Mouse (Mus musculus) lung, postnatal 0 days (tissue): ENCODE data around the gene Gnb4. TPM values are rescaled to one million over a fixed set of nuclear protein-coding genes. Genes with fewer than 3 reads are reported as not detected.

Experiments used
- ATAC-seq: fragments of 200-750 bp; cut with Nextera tagmentation; 2 replicates; pipeline ENCODE4 v1.8.0; 2017; ENCODE audit warnings: moderate library complexity
- DNase-seq: peaks from one replicate; pipeline ENCODE4 v3.0.0-alpha.2; 2016; ENCODE audit warnings: low spot score
- H3K27ac ChIP-seq: fragments of 300-500 bp; sonication (generic); 2 replicates; pipeline ENCODE4 v1.5.1; 2014; ENCODE audit warnings: antibody characterized with exemption, mild to moderate bottlenecking, low read length, mixed read lengths
- H3K27me3 ChIP-seq: fragments of 300-500 bp; sonication (generic); replicated peaks from 2 replicates; pipeline ENCODE4 v1.6.1; 2014; ENCODE audit warnings: low read length, mixed read lengths; ENCODE audit not compliant: insufficient read depth
- H3K36me3 ChIP-seq: fragments of 300-500 bp; sonication (generic); 2 replicates; pipeline ENCODE4 v1.6.1; 2014; ENCODE audit warnings: low read length, mixed read lengths; ENCODE audit not compliant: insufficient read depth
- H3K4me1 ChIP-seq: fragments of 300-500 bp; sonication (generic); 2 replicates; pipeline ENCODE4 v1.6.1; 2014; ENCODE audit warnings: antibody characterized with exemption, low read depth, low read length, mixed read lengths; ENCODE audit not compliant: insufficient read depth
- H3K4me2 ChIP-seq: fragments of 300-500 bp; sonication (generic); replicated peaks from 2 replicates; pipeline ENCODE4 v1.6.1; 2014; ENCODE audit warnings: low read depth, mild to moderate bottlenecking, low read length, moderate library complexity, mixed read lengths
- H3K4me3 ChIP-seq: fragments of 300-500 bp; sonication (generic); 2 replicates; pipeline ENCODE4 v1.5.1; 2014; ENCODE audit warnings: low read depth, low read length
- H3K9ac ChIP-seq: fragments of 300-500 bp; sonication (generic); replicated peaks from 2 replicates; pipeline ENCODE4 v1.6.1; 2014; ENCODE audit warnings: low read depth, mild to moderate bottlenecking
- H3K9me3 ChIP-seq: fragments of 300-500 bp; sonication (generic); 2 replicates; pipeline ENCODE4 v1.6.1; 2016; ENCODE audit warnings: low read length, mixed read lengths
- CTCF ChIP-seq: IDR thresholded peaks from 2 replicates; pipeline ENCODE4 v1.5.1; 2016; ENCODE audit warnings: antibody characterized with exemption, mild to moderate bottlenecking
- EP300 ChIP-seq: IDR thresholded peaks from 2 replicates; pipeline ENCODE4 v1.6.1; 2016; ENCODE audit warnings: antibody characterized with exemption, mild to moderate bottlenecking, control low read depth
- WGBS: fragments of 180-500 bp; shearing (Covaris S2); extraction: QIAGEN DNeasy Blood & Tissue Kit; methylation state at CpG from one replicate; pipeline ENCODE4 v1.1.7; 2014; 5-methylcytosine and 5-hydroxymethylcytosine counted together
- polyA plus RNA-seq: library from polyadenylated mRNA; unstranded; fragments of >200 nt; fragmentation: Nextera tagmentation; extraction: Ambion mirVana; gene quantifications from 2 replicates; pipeline ENCODE4 v1.2.1, GENCODE M21; 2015

Gnb4 gene
- polyA plus RNA-seq, 1 experiment from 2014 or later: 109 TPM

DNA sequence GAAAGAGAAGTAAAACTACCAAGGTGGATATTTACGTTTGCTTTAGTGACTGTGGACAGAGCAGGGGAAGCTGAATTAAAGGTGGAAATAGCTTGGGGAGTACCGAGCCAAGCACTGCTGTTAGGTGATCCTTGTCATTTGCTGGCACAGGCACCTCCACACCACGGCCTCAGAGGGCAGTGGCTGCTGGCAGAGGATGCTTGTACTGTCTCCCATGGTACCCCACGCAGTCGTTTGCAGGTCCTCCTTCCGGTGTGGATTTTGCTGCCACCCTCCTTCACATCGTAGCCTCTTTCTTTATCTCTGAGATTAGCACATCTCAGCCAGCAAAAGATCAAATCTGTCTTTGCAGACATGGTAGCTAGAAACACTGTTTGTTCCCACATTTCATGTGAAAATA is 42.0 kb upstream of the Gnb4 start:
- TF ChIP-seq EP300 (no peak), CTCF (no peak)
- WGBS: 45% methylated on average over 7 of the region's 7 CpGs
- no peak overlapping the region for H3K9ac ChIP-seq

DNA sequence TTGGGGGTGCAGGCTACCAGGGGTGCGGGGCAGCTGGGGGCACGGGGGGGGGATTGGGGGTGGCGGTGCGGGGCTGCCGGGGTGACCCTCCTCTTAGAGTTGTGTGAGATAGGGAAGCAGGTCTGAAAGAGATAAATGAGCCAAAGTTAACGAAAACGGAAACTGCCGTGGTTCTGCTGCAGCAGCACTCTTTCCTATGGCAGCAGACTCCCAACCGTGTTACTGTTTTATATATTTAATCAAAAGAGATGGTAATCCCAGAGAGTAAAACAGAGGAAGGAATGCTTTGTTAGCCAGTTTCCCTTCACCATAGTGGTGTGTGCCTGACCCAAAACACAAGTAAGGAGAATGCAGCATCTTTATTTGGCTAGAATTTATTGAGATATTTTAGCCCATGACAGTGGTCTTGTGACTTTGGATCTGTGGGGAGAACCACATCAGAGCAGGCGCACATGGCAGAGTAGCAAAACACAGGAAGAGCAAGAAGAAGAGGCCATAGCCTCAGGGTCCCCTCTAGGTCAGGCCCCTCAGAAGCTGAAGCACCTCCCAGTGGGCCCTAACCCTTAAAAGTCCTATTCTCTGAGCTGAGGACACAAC is 40.1 kb upstream of the Gnb4 start:
- no peaks in the 10 kb centered on the region for H3K9me3 ChIP-seq
- WGBS: 62% methylated on average over 10 of the region's 10 CpGs
- ATAC-seq (no peak), DNase-seq (no peak)
- peaks cover 5% of the 10 kb centered on the region; the same call in 1 of the 2 replicates for H3K4me1 ChIP-seq
- no peak overlapping the region for H3K9ac ChIP-seq
- no peak for TF ChIP-seq CTCF
- no peak for TF ChIP-seq EP300
- H3K27ac ChIP-seq: no peak overlapping the region
- no peaks in the 10 kb centered on the region for H3K36me3 ChIP-seq
- H3K27me3 ChIP-seq: no peaks in the 10 kb centered on the region
- H3K4me2 ChIP-seq: no peak overlapping the region
- H3K4me3 ChIP-seq: no peak overlapping the region

More for the DNA sequence above, 42.0 kb upstream of the Gnb4 start:
- Histone ChIP-seq H3K4me3 (no peak overlapping the region), H3K36me3 (no peaks in the 10 kb centered on the region), H3K27me3 (no peaks in the 10 kb centered on the region), H3K4me1 (peaks cover 5% of the 10 kb centered on the region; the same call in 1 of the 2 replicates), H3K9me3 (no peaks in the 10 kb centered on the region), H3K27ac (no peak overlapping the region), H3K4me2 (peak overlapping the region; percentile 33)
- DNase-seq (no peak), ATAC-seq (no peak)

DNA sequence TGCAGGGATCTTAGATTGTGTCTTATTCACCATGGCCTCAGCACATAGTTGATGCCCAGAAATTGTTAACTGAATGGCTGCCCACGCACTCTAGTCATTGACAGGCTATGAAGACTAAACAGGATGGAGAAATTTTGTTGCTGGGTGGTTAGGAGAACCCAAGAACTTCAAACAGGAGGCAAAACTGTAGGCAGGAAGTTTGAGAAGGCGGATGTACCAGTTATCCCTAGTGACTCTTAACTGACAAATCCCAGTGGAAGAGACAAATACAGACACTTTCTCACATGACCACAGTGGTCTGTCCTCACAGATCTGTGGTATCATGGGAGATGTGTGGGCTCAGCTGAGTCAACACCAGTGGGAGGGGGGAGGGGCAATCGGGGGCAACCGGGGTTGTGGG is 39.6 kb upstream of the Gnb4 start:
- 73% methylated on average over 2 of the region's 4 CpGs for WGBS
- DNase-seq: no peak
- H3K9ac ChIP-seq: no peak overlapping the region
- no peak overlapping the region for H3K27ac ChIP-seq
- no peaks in the 10 kb centered on the region for H3K36me3 ChIP-seq
- no peaks in the 10 kb centered on the region for H3K27me3 ChIP-seq
- H3K4me2 ChIP-seq: no peak overlapping the region
- no peak overlapping the region for H3K4me3 ChIP-seq
- TF ChIP-seq CTCF: no peak
- TF ChIP-seq EP300: no peak
- ATAC-seq: peak; percentile 40
- peaks cover 5% of the 10 kb centered on the region; the same call in 1 of the 2 replicates for H3K4me1 ChIP-seq
- no peaks in the 10 kb centered on the region for H3K9me3 ChIP-seq

DNA sequence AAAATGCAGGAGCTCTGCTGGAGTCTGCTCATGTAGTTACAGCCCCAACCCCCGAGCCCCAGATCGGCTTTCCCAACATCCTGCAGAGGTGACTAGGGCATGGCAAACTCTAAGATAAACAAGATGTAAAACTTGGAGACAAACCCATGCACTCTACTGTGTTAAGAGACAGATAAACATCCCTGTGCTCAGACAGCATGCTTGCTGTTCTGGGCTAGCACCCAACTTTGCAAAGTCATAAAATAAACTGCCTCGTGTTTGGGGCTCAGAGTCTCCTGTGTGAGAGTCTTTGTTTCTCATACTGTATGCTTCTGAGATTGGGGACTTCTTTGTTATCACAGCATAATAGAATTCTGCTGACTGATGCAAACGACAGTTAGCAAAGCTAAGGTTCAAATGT is 36.4 kb upstream of the Gnb4 start:
- H3K4me1 ChIP-seq: no peaks in the 10 kb centered on the region
- H3K36me3 ChIP-seq: no peaks in the 10 kb centered on the region
- 46% methylated on average over 4 of the region's 4 CpGs for WGBS
- no peaks in the 10 kb centered on the region for H3K27me3 ChIP-seq
- TF ChIP-seq CTCF (no peak), EP300 (no peak)
- no peak overlapping the region for H3K4me2 ChIP-seq
- no peaks in the 10 kb centered on the region for H3K9me3 ChIP-seq
- no peak overlapping the region for H3K4me3 ChIP-seq
- H3K27ac ChIP-seq: no peak overlapping the region
- no peak overlapping the region for H3K9ac ChIP-seq
- DNase-seq (no peak), ATAC-seq (peak; percentile 32)

DNA sequence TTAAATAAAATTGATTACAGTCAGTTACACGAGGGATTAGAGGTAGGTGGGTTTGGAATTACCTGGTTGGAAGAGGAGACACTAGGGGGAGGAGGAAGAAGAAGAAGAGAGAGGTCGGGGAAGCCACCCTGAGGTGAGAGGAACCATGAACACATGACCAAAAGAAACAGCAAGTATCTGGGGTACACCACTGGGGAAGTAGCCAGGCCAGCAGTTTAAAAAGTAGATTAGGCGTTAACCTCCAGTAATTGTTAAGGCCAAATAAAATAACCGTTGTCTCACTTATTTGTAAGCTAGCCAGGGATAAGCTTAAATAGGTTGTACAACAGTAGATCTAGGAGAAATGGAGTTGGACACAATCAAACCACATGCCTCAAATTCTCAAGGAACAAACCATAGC is 32.9 kb upstream of the Gnb4 start:
- Histone ChIP-seq H3K4me1 (no peaks in the 10 kb centered on the region), H3K27ac (no peak overlapping the region), H3K9ac (no peak overlapping the region), H3K4me3 (no peak overlapping the region), H3K4me2 (no peak overlapping the region), H3K9me3 (no peaks in the 10 kb centered on the region), H3K27me3 (no peaks in the 10 kb centered on the region), H3K36me3 (no peaks in the 10 kb centered on the region)
- no peak for ATAC-seq
- 60% methylated on average over 4 of the region's 4 CpGs for WGBS
- no peak for DNase-seq
- TF ChIP-seq EP300 (no peak), CTCF (no peak)

DNA sequence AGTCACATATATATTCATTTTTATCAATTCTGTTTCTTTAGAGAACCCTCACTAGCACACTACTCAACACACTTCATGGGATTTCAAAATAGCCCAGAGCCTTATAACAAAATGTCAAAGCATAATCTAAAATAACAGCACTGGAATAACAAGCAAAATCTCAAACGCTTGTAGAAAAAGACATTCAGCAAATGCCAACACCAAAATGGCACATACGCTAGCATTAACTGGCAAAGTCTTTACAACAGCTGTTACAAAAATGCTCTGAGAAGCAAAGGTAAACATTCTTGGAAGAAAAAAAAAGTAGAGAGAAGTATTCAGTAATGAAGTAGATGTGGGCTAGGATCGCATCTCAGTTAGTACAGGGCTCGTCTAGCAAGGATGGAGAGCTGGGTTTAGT is 30.5 kb upstream of the Gnb4 start:
- TF ChIP-seq CTCF (no peak), EP300 (no peak)

DNA sequence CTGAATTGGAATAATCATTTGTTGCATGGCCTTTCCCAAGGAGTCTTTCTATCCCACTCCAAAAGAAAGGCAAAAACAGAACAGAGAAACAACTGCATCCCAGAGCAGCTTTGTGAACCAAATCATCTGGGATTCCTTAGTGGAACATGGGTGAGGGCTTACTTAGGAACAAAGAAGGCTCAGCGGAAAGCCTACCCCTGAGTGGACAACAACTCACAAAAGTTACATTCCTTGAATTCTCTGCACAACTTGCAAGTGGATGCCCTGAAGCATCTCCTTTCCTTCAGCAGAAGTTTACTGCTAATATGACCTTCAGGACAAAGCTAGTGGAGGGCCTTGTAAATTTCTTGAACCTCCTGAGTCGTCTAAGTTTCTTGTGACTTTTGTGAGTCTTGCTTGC is 28.4 kb upstream of the Gnb4 start:
- no peak for DNase-seq
- no peak for ATAC-seq
- H3K4me1 ChIP-seq: no peaks in the 10 kb centered on the region
- H3K4me2 ChIP-seq: no peak overlapping the region
- H3K9me3 ChIP-seq: no peaks in the 10 kb centered on the region
- no peaks in the 10 kb centered on the region for H3K36me3 ChIP-seq
- H3K27ac ChIP-seq: no peak overlapping the region
- H3K9ac ChIP-seq: no peak overlapping the region
- no peak overlapping the region for H3K4me3 ChIP-seq
- TF ChIP-seq EP300: no peak
- TF ChIP-seq CTCF: no peak
- 76% methylated on average over 2 of the region's 2 CpGs for WGBS
- H3K27me3 ChIP-seq: no peaks in the 10 kb centered on the region

More for the DNA sequence above, 30.5 kb upstream of the Gnb4 start:
- Histone ChIP-seq H3K9me3 (no peaks in the 10 kb centered on the region), H3K36me3 (no peaks in the 10 kb centered on the region), H3K9ac (no peak overlapping the region), H3K4me1 (no peaks in the 10 kb centered on the region), H3K4me3 (no peak overlapping the region), H3K4me2 (no peak overlapping the region), H3K27me3 (no peaks in the 10 kb centered on the region), H3K27ac (no peak overlapping the region)
- no peak for ATAC-seq
- no peak for DNase-seq
- 64% methylated on average over 4 of the region's 4 CpGs for WGBS
